Mouse (Mus musculus) CH12.LX (cell line): ENCODE measurements at regions not wholly inside any gene's neighbourhood (a gene's known extent, or its start where the extent isn't known, plus 50 kb on each side); places are given as distances from the start of the nearest gene placed in this dataset.

Experiments
- CTCF ChIP-seq, 2 experiments: IDR thresholded peaks in 1 of 2; conservative IDR thresholded peaks in 1 of 2; 2 replicates each; pipeline ENCODE4 v1.5.1; 2011 to 2012; ENCODE audit warnings: low read depth in 2 of 2, low read length in 2 of 2, improper control_type of control experiment in 1 of 2, inconsistent platforms in 1 of 2, mild to moderate bottlenecking in 1 of 2, moderate library complexity in 1 of 2
- E2F4 ChIP-seq: IDR thresholded peaks from 2 replicates; pipeline ENCODE4 v1.6.1; 2011; ENCODE audit warnings: low read depth, low read length, improper control_type of control experiment; ENCODE audit not compliant: insufficient replicate concordance
- MYC ChIP-seq: IDR thresholded peaks from 2 replicates; pipeline ENCODE4 v1.6.1; 2011; ENCODE audit warnings: low read depth, mild to moderate bottlenecking, improper control_type of control experiment, low read length
- NRF1 ChIP-seq: IDR thresholded peaks from 2 replicates; pipeline ENCODE4 v1.6.1; 2014; ENCODE audit warnings: low read depth, mild to moderate bottlenecking, inconsistent platforms, low read length, improper control_type of control experiment, moderate library complexity
- POLR2A ChIP-seq: IDR thresholded peaks from 2 replicates; pipeline ENCODE4 v1.6.1; 2011; ENCODE audit warnings: low read depth, mild to moderate bottlenecking, improper control_type of control experiment, low read length

- no peak for TF ChIP-seq NRF1
- no peak for TF ChIP-seq E2F4
- TF ChIP-seq POLR2A = no peak
- no peak for TF ChIP-seq MYC
- no peak for TF ChIP-seq CTCF (conservative IDR thresholded peaks at IDR 0.05 in 1 of 2, IDR thresholded peaks at IDR 0.05 in 1 of 2; ENCODE audit: low read depth in 2 of 2, low read length in 2 of 2)
Observed at GRCm38 (mm10) chr6:117032042-117032746, 136.1 kb upstream of the Cxcl12 start.
